ENCODE assay signal across 8 mouse cellular contexts in the genomic region with DNA sequence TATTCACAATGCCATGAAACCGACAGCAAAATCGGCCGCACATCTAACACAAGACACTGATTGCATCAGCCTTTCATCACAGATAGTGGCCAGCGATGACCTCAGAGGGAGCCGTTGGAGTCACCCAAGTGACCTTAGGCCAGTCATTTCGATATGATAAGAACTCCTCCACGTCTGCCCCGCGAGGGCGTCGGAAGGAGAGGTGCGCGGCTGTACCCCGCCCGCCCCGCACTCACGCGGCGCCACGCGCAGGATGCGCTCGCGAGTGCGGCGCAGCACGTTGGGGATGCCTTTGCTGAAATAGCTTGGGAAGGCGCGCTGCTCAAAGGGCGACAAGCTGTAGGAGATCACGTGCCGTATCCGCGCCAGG. TPM values are rescaled to one million over a fixed set of nuclear protein-coding genes. Genes with fewer than 3 reads are reported as not detected.
DNase-seq lines count a peak whose midpoint lies in the region; ATAC-seq and TF ChIP-seq lines count a peak whose summit lies in the region.

No protein-coding gene starts in this region.

- peak; percentile 45 for ATAC-seq in neural tube, embryonic 11.5 days (ENCODE audit: insufficient read depth, low FRiP score, low TSS enrichment)
- peak; percentile 67 for ATAC-seq in hindbrain, postnatal 0 days
- peak; percentile 54 for ATAC-seq in midbrain, embryonic 14.5 days (ENCODE audit: low FRiP score, low TSS enrichment)

- peak overlapping the region; percentile 87 for H3K4me2 ChIP-seq in neural tube, embryonic 11.5 days (ENCODE audit: low read depth)
- H3K4me2 ChIP-seq in hindbrain, postnatal 0 days (ENCODE audit: low read depth, low read length), result peak overlapping the region; percentile 83
- peak overlapping the region; percentile 92 for H3K4me2 ChIP-seq in midbrain, embryonic 14.5 days (ENCODE audit: low read length)

- no peak for TF ChIP-seq CTCF in hindbrain, postnatal 0 days (IDR thresholded peaks at IDR 0.05; ENCODE audit: low read depth)

- no peaks in the 10 kb centered on the region for H3K9me3 ChIP-seq in neural tube, embryonic 11.5 days (ENCODE audit: control insufficient read depth, low read length)
- H3K9me3 ChIP-seq in hindbrain, postnatal 0 days (ENCODE audit: low read length), result no peaks in the 10 kb centered on the region
- no peaks in the 10 kb centered on the region for H3K9me3 ChIP-seq in midbrain, embryonic 14.5 days (ENCODE audit: control insufficient read depth, low read length)

- H3K9ac ChIP-seq in neural tube, embryonic 11.5 days (ENCODE audit: low read length), result peak overlapping the region; percentile 84
- H3K9ac ChIP-seq in hindbrain, postnatal 0 days (replicated peaks; ENCODE audit: low read length), result peak overlapping the region; percentile 83
- peak overlapping the region; percentile 89 for H3K9ac ChIP-seq in midbrain, embryonic 14.5 days (replicated peaks; ENCODE audit: low read length)

- peaks cover 8% of the 10 kb centered on the region for H3K4me1 ChIP-seq in neural tube, embryonic 11.5 days (ENCODE audit: control insufficient read depth, insufficient read depth, low read length)
- peaks cover 11% of the 10 kb centered on the region for H3K4me1 ChIP-seq in hindbrain, postnatal 0 days (ENCODE audit: insufficient read depth, low read length)
- peaks cover 11% of the 10 kb centered on the region for H3K4me1 ChIP-seq in midbrain, embryonic 14.5 days (ENCODE audit: control insufficient read depth, insufficient read depth, low read length)

- peak; percentile 84 for DNase-seq in adrenal gland, adult 2 months
- no peak for DNase-seq in adrenal gland, postnatal 25 days
- no peak for DNase-seq in neural tube, embryonic 11.5 days (ENCODE audit: low spot score)
- DNase-seq in neural tube, embryonic 10.5 days (ENCODE audit: extremely low spot score, low spot score), result no peak
- DNase-seq in hindbrain, postnatal 0 days (ENCODE audit: low spot score), result no peak
- DNase-seq in midbrain, embryonic 14.5 days, result no peak
- no peak for DNase-seq in B cell, adult 2 months
- DNase-seq in urinary bladder, adult 2 months (ENCODE audit: low spot score), result no peak

- H3K4me3 ChIP-seq in neural tube, embryonic 11.5 days (ENCODE audit: low read depth, low read length), result peak overlapping the region; percentile 97
- peak overlapping the region; percentile 94 for H3K4me3 ChIP-seq in hindbrain, postnatal 0 days (ENCODE audit: low read length)
- peak overlapping the region; percentile 97 for H3K4me3 ChIP-seq in midbrain, embryonic 14.5 days (replicated peaks; ENCODE audit: low read depth, low read length)

- peaks cover 5% of the 10 kb centered on the region; the same call in 1 of the 2 replicates for H3K36me3 ChIP-seq in neural tube, embryonic 11.5 days (ENCODE audit: control insufficient read depth, insufficient read depth, low read length)
- peaks cover 16% of the 10 kb centered on the region; the same call in 1 of the 2 replicates for H3K36me3 ChIP-seq in hindbrain, postnatal 0 days (ENCODE audit: insufficient read depth, low read length)
- H3K36me3 ChIP-seq in midbrain, embryonic 14.5 days (ENCODE audit: control insufficient read depth, insufficient read depth, low read length), result peaks cover 19% of the 10 kb centered on the region

- no peaks in the 10 kb centered on the region for H3K27me3 ChIP-seq in neural tube, embryonic 11.5 days (ENCODE audit: control insufficient read depth, insufficient read depth, low read length)
- no peaks in the 10 kb centered on the region for H3K27me3 ChIP-seq in hindbrain, postnatal 0 days (ENCODE audit: insufficient read depth, low read length)
- no peaks in the 10 kb centered on the region for H3K27me3 ChIP-seq in midbrain, embryonic 14.5 days (ENCODE audit: control insufficient read depth, insufficient read depth, low read length)

- H3K27ac ChIP-seq in neural tube, embryonic 11.5 days (ENCODE audit: low read depth, low read length), result peak overlapping the region; percentile 56; the same call in 1 of the 2 replicates
- H3K27ac ChIP-seq in hindbrain, postnatal 0 days, result peak overlapping the region; percentile 88
- H3K27ac ChIP-seq in midbrain, embryonic 14.5 days (replicated peaks; ENCODE audit: low read depth, low read length), result peak overlapping the region; percentile 80

- WGBS in neural tube, embryonic 11.5 days, result under 1% methylated on average over 34 of the region's 34 CpGs
- WGBS in hindbrain, postnatal 0 days, result under 1% methylated on average over 34 of the region's 34 CpGs
- WGBS in midbrain, embryonic 14.5 days, result under 1% methylated on average over 34 of the region's 34 CpGs

RNA-seq across cellular contexts. Expression of gene Uqcrq, which starts 0.3 kb away (rescaled TPM):
- total RNA-seq in adrenal gland, adult 2 months (2021), result 1,000 to 10,000 TPM; 1,216 to 1,248 TPM
- polyA plus RNA-seq in adrenal gland, adult 2 months (2012; rRNA removed), result 845 and 941 TPM in 2 replicates
- 989 and 1,060 TPM in 2 replicates for total RNA-seq in adrenal gland, postnatal 25 days (2021)
- polyA plus RNA-seq in neural tube, embryonic 11.5 days (2014; fragmentation: Nextera tagmentation; extraction: Ambion mirVana), result 559 and 570 TPM in 2 replicates
- 20.4 and 38.9 TPM in 2 replicates for total RNA-seq in hindbrain, postnatal 0 days (2014; rRNA removed)
- 1,041 and 1,049 TPM in 2 replicates for polyA plus RNA-seq in hindbrain, postnatal 0 days (2015; fragmentation: Nextera tagmentation; extraction: Ambion mirVana)
- polyA plus RNA-seq in midbrain, embryonic 14.5 days (2014; fragmentation: Nextera tagmentation; extraction: Ambion mirVana), result 665 and 802 TPM in 2 replicates
- 266 and 310 TPM in 2 replicates for polyA plus RNA-seq in urinary bladder, adult 2 months (2012; rRNA removed)

RNA-seq across cellular contexts. Expression of gene Gdf9, which starts 0.5 kb away (rescaled TPM):
- total RNA-seq in adrenal gland, adult 2 months (2021), result 1 to 10 TPM in 1 of 2 experiments, under 1 TPM in 1; 0.90 to 9.0 TPM
- 0.36 and 0.39 TPM in 2 replicates for polyA plus RNA-seq in adrenal gland, adult 2 months (2012; rRNA removed)
- 1.4 and 2.2 TPM in 2 replicates for total RNA-seq in adrenal gland, postnatal 25 days (2021)
- polyA plus RNA-seq in neural tube, embryonic 11.5 days (2014; fragmentation: Nextera tagmentation; extraction: Ambion mirVana), result 2.6 and 2.7 TPM in 2 replicates
- 0.11 and 2.1 TPM in 2 replicates for total RNA-seq in hindbrain, postnatal 0 days (2014; rRNA removed)
- 1.5 and 1.6 TPM in 2 replicates for polyA plus RNA-seq in hindbrain, postnatal 0 days (2015; fragmentation: Nextera tagmentation; extraction: Ambion mirVana)
- polyA plus RNA-seq in midbrain, embryonic 14.5 days (2014; fragmentation: Nextera tagmentation; extraction: Ambion mirVana), result 3.7 and 5.9 TPM in 2 replicates
- polyA plus RNA-seq in urinary bladder, adult 2 months (2012; rRNA removed), result 0.88 and 1.2 TPM in 2 replicates

RNA-seq across cellular contexts. Expression of gene Leap2, which starts 7.3 kb away (rescaled TPM):
- total RNA-seq in adrenal gland, adult 2 months (2021), result not detected
- polyA plus RNA-seq in adrenal gland, adult 2 months (2012; rRNA removed), result not detected in 2 replicates
- total RNA-seq in adrenal gland, postnatal 25 days (2021), result not detected in 2 replicates
- not detected in 2 replicates for polyA plus RNA-seq in neural tube, embryonic 11.5 days (2014; fragmentation: Nextera tagmentation; extraction: Ambion mirVana)
- total RNA-seq in hindbrain, postnatal 0 days (2014; rRNA removed), result not detected in 2 replicates
- polyA plus RNA-seq in hindbrain, postnatal 0 days (2015; fragmentation: Nextera tagmentation; extraction: Ambion mirVana), result not detected in 2 replicates
- polyA plus RNA-seq in midbrain, embryonic 14.5 days (2014; fragmentation: Nextera tagmentation; extraction: Ambion mirVana), result not detected in 2 replicates
- polyA plus RNA-seq in urinary bladder, adult 2 months (2012; rRNA removed), result not detected in 2 replicates

RNA-seq across cellular contexts. Expression of gene Gm10447, which starts 26.6 kb away (rescaled TPM):
- not detected for total RNA-seq in adrenal gland, adult 2 months (2021)
- 0.08 TPM in 1 of 2 replicates, not detected in the other for polyA plus RNA-seq in adrenal gland, adult 2 months (2012; rRNA removed)
- total RNA-seq in adrenal gland, postnatal 25 days (2021), result 0.30 TPM in 1 of 2 replicates, not detected in the other
- not detected in 2 replicates for polyA plus RNA-seq in neural tube, embryonic 11.5 days (2014; fragmentation: Nextera tagmentation; extraction: Ambion mirVana)
- not detected in 2 replicates for total RNA-seq in hindbrain, postnatal 0 days (2014; rRNA removed)
- 0.10 TPM in 1 of 2 replicates, not detected in the other for polyA plus RNA-seq in hindbrain, postnatal 0 days (2015; fragmentation: Nextera tagmentation; extraction: Ambion mirVana)
- polyA plus RNA-seq in midbrain, embryonic 14.5 days (2014; fragmentation: Nextera tagmentation; extraction: Ambion mirVana), result not detected in 2 replicates
- polyA plus RNA-seq in urinary bladder, adult 2 months (2012; rRNA removed), result 1.8 and 2.9 TPM in 2 replicates

RNA-seq across cellular contexts. Expression of gene Shroom1, which starts 26.7 kb away (rescaled TPM):
- 1 to 10 TPM; 3.5 to 3.8 TPM for total RNA-seq in adrenal gland, adult 2 months (2021)
- 5.0 and 5.3 TPM in 2 replicates for polyA plus RNA-seq in adrenal gland, adult 2 months (2012; rRNA removed)
- total RNA-seq in adrenal gland, postnatal 25 days (2021), result 3.4 and 4.6 TPM in 2 replicates
- polyA plus RNA-seq in neural tube, embryonic 11.5 days (2014; fragmentation: Nextera tagmentation; extraction: Ambion mirVana), result 1.5 and 3.1 TPM in 2 replicates
- total RNA-seq in hindbrain, postnatal 0 days (2014; rRNA removed), result 6.2 and 7.1 TPM in 2 replicates
- polyA plus RNA-seq in hindbrain, postnatal 0 days (2015; fragmentation: Nextera tagmentation; extraction: Ambion mirVana), result 2.4 and 2.9 TPM in 2 replicates
- 1.5 and 1.9 TPM in 2 replicates for polyA plus RNA-seq in midbrain, embryonic 14.5 days (2014; fragmentation: Nextera tagmentation; extraction: Ambion mirVana)
- 12.1 and 12.9 TPM in 2 replicates for polyA plus RNA-seq in urinary bladder, adult 2 months (2012; rRNA removed)
